16 mouse cellular contexts compared by ENCODE assay signal in genomic region chr6:28982817-28983216, GRCm38 (mm10).
DNase-seq lines count a peak whose midpoint lies in the region; ATAC-seq and TF ChIP-seq lines count a peak whose summit lies in the region.
"Had no signal": no experiment of that assay in that cellular context is flagged by ENCODE, and none has a peak within 500 bp of the region (broad histone marks: within the 10 kb centered on the region; RNA-seq: fewer than 3 reads in every experiment).

No protein-coding gene starts in this region.

- H3K4me3 ChIP-seq in forebrain, embryonic 15.5 days, result peak overlapping the region; percentile 63; the same call in 1 of the 2 replicates
- H3K4me3 ChIP-seq in forebrain, embryonic 10.5 days, result no peak overlapping the region
- H3K4me3 ChIP-seq in layer of hippocampus, adult 2 months, result peak overlapping the region; percentile 68; the same call in 1 of the 2 replicates
- peak overlapping the region; percentile 46 for H3K4me3 ChIP-seq in cortical plate, adult 2 months (ENCODE audit: insufficient read depth, low read length)
- H3K4me3 ChIP-seq in hindbrain, embryonic 16.5 days (ENCODE audit: low read length), result peak overlapping the region; percentile 58
- H3K4me3 ChIP-seq: embryonic facial prominence, embryonic 15.5 days; heart, embryonic 12.5 days; kidney, embryonic 15.5 days; limb, embryonic 10.5 days; liver, embryonic 15.5 days; lung, embryonic 15.5 days; neural tube, embryonic 12.5 days; stomach, embryonic 15.5 days had no signal

- H3K4me1 ChIP-seq in forebrain, embryonic 15.5 days, result peaks cover 19% of the 10 kb centered on the region
- H3K4me1 ChIP-seq in forebrain, embryonic 10.5 days, result peaks cover 28% of the 10 kb centered on the region
- H3K4me1 ChIP-seq in cortical plate, adult 2 months (ENCODE audit: control insufficient read depth, insufficient read depth, low read length), result peaks cover 4% of the 10 kb centered on the region; the same call in 1 of the 2 replicates
- H3K4me1 ChIP-seq in hindbrain, embryonic 16.5 days (ENCODE audit: control insufficient read depth, insufficient read depth, low read depth, low read length), result peaks cover 12% of the 10 kb centered on the region
- H3K4me1 ChIP-seq: liver, embryonic 15.5 days had no signal

- H3K36me3 ChIP-seq in forebrain, embryonic 15.5 days, result no peaks in the 10 kb centered on the region
- H3K36me3 ChIP-seq in forebrain, embryonic 10.5 days (replicated peaks), result no peaks in the 10 kb centered on the region
- no peaks in the 10 kb centered on the region for H3K36me3 ChIP-seq in hindbrain, embryonic 16.5 days (ENCODE audit: control insufficient read depth, insufficient read depth, low read length)
- H3K36me3 ChIP-seq: embryonic facial prominence, embryonic 15.5 days; heart, embryonic 12.5 days; kidney, embryonic 15.5 days; limb, embryonic 10.5 days; liver, embryonic 15.5 days; lung, embryonic 15.5 days; neural tube, embryonic 12.5 days; stomach, embryonic 15.5 days had no signal

- no peak overlapping the region for H3K27ac ChIP-seq in forebrain, embryonic 15.5 days (replicated peaks)
- H3K27ac ChIP-seq in forebrain, embryonic 10.5 days, result no peak overlapping the region
- H3K27ac ChIP-seq in layer of hippocampus, adult 2 months, result no peak overlapping the region
- H3K27ac ChIP-seq in cortical plate, adult 2 months (ENCODE audit: insufficient read depth, low read length), result no peak overlapping the region
- H3K27ac ChIP-seq in hindbrain, embryonic 16.5 days (ENCODE audit: low read depth, low read length), result no peak overlapping the region
- H3K27ac ChIP-seq: embryonic facial prominence, embryonic 15.5 days; kidney, embryonic 15.5 days; limb, embryonic 10.5 days; liver, embryonic 15.5 days; lung, embryonic 15.5 days; neural tube, embryonic 12.5 days; stomach, embryonic 15.5 days had no signal

- no peaks in the 10 kb centered on the region for H3K9me3 ChIP-seq in forebrain, embryonic 15.5 days
- H3K9me3 ChIP-seq in forebrain, embryonic 10.5 days, result no peaks in the 10 kb centered on the region
- no peaks in the 10 kb centered on the region for H3K9me3 ChIP-seq in hindbrain, embryonic 16.5 days (ENCODE audit: control insufficient read depth, low read length)
- H3K9me3 ChIP-seq: embryonic facial prominence, embryonic 15.5 days; heart, embryonic 12.5 days; kidney, embryonic 15.5 days; limb, embryonic 10.5 days; liver, embryonic 15.5 days; lung, embryonic 15.5 days; neural tube, embryonic 12.5 days; stomach, embryonic 15.5 days had no signal

- no peak overlapping the region for H3K9ac ChIP-seq in forebrain, embryonic 15.5 days (replicated peaks)
- no peak overlapping the region for H3K9ac ChIP-seq in hindbrain, embryonic 16.5 days (ENCODE audit: low read depth, low read length)
- H3K9ac ChIP-seq: embryonic facial prominence, embryonic 15.5 days; heart, embryonic 12.5 days; kidney, embryonic 15.5 days; liver, embryonic 15.5 days; lung, embryonic 15.5 days; neural tube, embryonic 12.5 days; stomach, embryonic 15.5 days had no signal

- no peak for ATAC-seq in forebrain, embryonic 15.5 days (replicated peaks)
- ATAC-seq in hindbrain, embryonic 16.5 days, result no peak

- DNase-seq in forebrain, embryonic 10.5 days (ENCODE audit: extremely low spot score, low spot score), result no peak
- DNase-seq in layer of hippocampus, adult 2 months (ENCODE audit: low spot score in 2 of 2), result no peak
- no peak for DNase-seq in layer of hippocampus, adult 9-10 months (ENCODE audit: low spot score)
- no peak for DNase-seq in embryo, embryonic 11 days
- DNase-seq in heart, postnatal 14 days, result no peak

- TF ChIP-seq CTCF in layer of hippocampus, adult 2 months (conservative IDR thresholded peaks at IDR 0.05), result no peak
- TF ChIP-seq CTCF in cortical plate, adult 2 months (IDR thresholded peaks at IDR 0.05; ENCODE audit: extremely low read depth, insufficient read depth, low read length), result no peak

- WGBS in forebrain, embryonic 15.5 days, result 79% methylated on average over 1 of the region's 1 CpGs
- 85% methylated on average over 1 of the region's 1 CpGs for WGBS in forebrain, embryonic 10.5 days
- WGBS in hindbrain, embryonic 16.5 days, result 97% methylated on average over 1 of the region's 1 CpGs

- H3K4me2 ChIP-seq in forebrain, embryonic 15.5 days (replicated peaks), result 0 out of 2 replicates have a peak overlapping the region, but pooled peaks have one; percentile 89
- peak overlapping the region; percentile 97 for H3K4me2 ChIP-seq in hindbrain, embryonic 16.5 days (ENCODE audit: low read length)
- H3K4me2 ChIP-seq: heart, embryonic 12.5 days; liver, embryonic 15.5 days; stomach, embryonic 15.5 days had no signal

- intact Hi-C loops in heart, postnatal 14 days (cut with DNase I), result no loop called here

- H3K27me3 ChIP-seq in forebrain, embryonic 15.5 days, result peaks cover 13% of the 10 kb centered on the region
- H3K27me3 ChIP-seq in forebrain, embryonic 10.5 days (ENCODE audit: poor library complexity, severe bottlenecking), result peaks cover 73% of the 10 kb centered on the region
- H3K27me3 ChIP-seq in hindbrain, embryonic 16.5 days (replicated peaks; ENCODE audit: control insufficient read depth, insufficient read depth, low read length), result no peaks in the 10 kb centered on the region

- TF ChIP-seq POLR2A in cortical plate, adult 2 months (IDR thresholded peaks at IDR 0.05; ENCODE audit: extremely low read depth, insufficient read depth, low read length), result no peak
